In genomic region chr15:7811253-7811625, GRCm38 (mm10) we compare ENCODE assay signal across 9 mouse cellular contexts. TPM values are rescaled to one million over a fixed set of nuclear protein-coding genes. Genes with fewer than 3 reads are reported as not detected.
DNase-seq lines count a peak whose midpoint lies in the region; ATAC-seq and TF ChIP-seq lines count a peak whose summit lies in the region.
"Had no signal": no experiment of that assay in that cellular context is flagged by ENCODE, and none has a peak within 500 bp of the region (broad histone marks: within the 10 kb centered on the region; RNA-seq: fewer than 3 reads in every experiment).

No protein-coding gene starts in this region.

- no peaks in the 10 kb centered on the region for H3K36me3 ChIP-seq in neural tube, embryonic 11.5 days (ENCODE audit: control insufficient read depth, insufficient read depth, low read length)
- H3K36me3 ChIP-seq in forebrain, embryonic 16.5 days (ENCODE audit: control insufficient read depth, insufficient read depth): no peaks in the 10 kb centered on the region
- H3K36me3 ChIP-seq in liver, embryonic 14.5 days (replicated peaks; ENCODE audit: control insufficient read depth, insufficient read depth, low read depth): no peaks in the 10 kb centered on the region

- peak overlapping the region; percentile 94 for H3K4me2 ChIP-seq in neural tube, embryonic 11.5 days (ENCODE audit: low read depth)
- peak overlapping the region; percentile 74 for H3K4me2 ChIP-seq in forebrain, embryonic 16.5 days (ENCODE audit: low read length)
- H3K4me2 ChIP-seq in liver, embryonic 14.5 days (ENCODE audit: low read depth): peak overlapping the region; percentile 23

- H3K9me3 ChIP-seq in neural tube, embryonic 11.5 days (ENCODE audit: control insufficient read depth, low read length): no peaks in the 10 kb centered on the region
- H3K9me3 ChIP-seq in forebrain, embryonic 16.5 days (ENCODE audit: control insufficient read depth, low read length): no peaks in the 10 kb centered on the region
- H3K9me3 ChIP-seq in liver, embryonic 14.5 days (ENCODE audit: control insufficient read depth, low read length): no peaks in the 10 kb centered on the region

- TF ChIP-seq EP300 in liver, embryonic 14.5 days (IDR thresholded peaks at IDR 0.05; ENCODE audit: low read depth): no peak

- TF ChIP-seq CTCF in liver, embryonic 14.5 days (IDR thresholded peaks at IDR 0.05; ENCODE audit: low read depth): no peak

- DNase-seq in neural tube, embryonic 11.5 days (ENCODE audit: low spot score): peak; percentile 60
- no peak for DNase-seq in neural tube, embryonic 10.5 days (ENCODE audit: extremely low spot score, low spot score)
- DNase-seq in liver, embryonic 14.5 days (ENCODE audit: low read depth in 3 of 3, low spot score in 3 of 3): no peak
- no peak for DNase-seq in urinary bladder, postnatal 4 days (ENCODE audit: low spot score in 2 of 2)
- DNase-seq in ovary, postnatal 36 days (ENCODE audit: low spot score): no peak
- no peak for DNase-seq in frontal cortex, postnatal 14 days (ENCODE audit: low spot score in 2 of 2)

- H3K27ac ChIP-seq in neural tube, embryonic 11.5 days (ENCODE audit: low read depth, low read length): no peak overlapping the region
- no peak overlapping the region for H3K27ac ChIP-seq in forebrain, embryonic 16.5 days (ENCODE audit: low read length)
- no peak overlapping the region for H3K27ac ChIP-seq in liver, embryonic 14.5 days

- peak overlapping the region; percentile 48 for H3K4me3 ChIP-seq in neural tube, embryonic 11.5 days (ENCODE audit: low read depth, low read length)
- H3K4me3 ChIP-seq in forebrain, embryonic 16.5 days (replicated peaks; ENCODE audit: low read length): peak overlapping the region; percentile 53
- H3K4me3 ChIP-seq in liver, embryonic 14.5 days (ENCODE audit: insufficient read depth in 1 of 2, low read depth in 2 of 2, low read length in 2 of 2): no peak overlapping the region

- peaks cover 83% of the 10 kb centered on the region for H3K27me3 ChIP-seq in neural tube, embryonic 11.5 days (ENCODE audit: control insufficient read depth, insufficient read depth, low read length)
- peaks cover 65% of the 10 kb centered on the region for H3K27me3 ChIP-seq in forebrain, embryonic 16.5 days (replicated peaks; ENCODE audit: control insufficient read depth, insufficient read depth, low read length)
- peaks cover 92% of the 10 kb centered on the region for H3K27me3 ChIP-seq in liver, embryonic 14.5 days (ENCODE audit: control insufficient read depth, insufficient read depth, low read length)

- ATAC-seq in neural tube, embryonic 11.5 days (ENCODE audit: insufficient read depth, low FRiP score, low TSS enrichment): no peak
- ATAC-seq in forebrain, embryonic 16.5 days: no peak
- ATAC-seq in liver, embryonic 14.5 days (ENCODE audit: insufficient read depth): no peak
- ATAC-seq in monocyte, adult 5-6 weeks (replicated peaks; ENCODE audit: insufficient number of reproducible peaks, low FRiP score, low TSS enrichment, poor library complexity, severe bottlenecking): no peak

- peaks cover 9% of the 10 kb centered on the region; the same call in 1 of the 2 replicates for H3K4me1 ChIP-seq in neural tube, embryonic 11.5 days (ENCODE audit: control insufficient read depth, insufficient read depth, low read length)
- peaks cover 37% of the 10 kb centered on the region for H3K4me1 ChIP-seq in forebrain, embryonic 16.5 days (replicated peaks; ENCODE audit: control insufficient read depth, insufficient read depth, low read length)
- H3K4me1 ChIP-seq in liver, embryonic 14.5 days (replicated peaks; ENCODE audit: control insufficient read depth in 2 of 2, insufficient read depth in 2 of 2, low read length in 1 of 2): no peaks in the 10 kb centered on the region

- peak overlapping the region; percentile 29; the same call in 1 of the 2 replicates for H3K9ac ChIP-seq in neural tube, embryonic 11.5 days (ENCODE audit: low read length)
- H3K9ac ChIP-seq in forebrain, embryonic 16.5 days (replicated peaks; ENCODE audit: low read depth, low read length): no peak overlapping the region
- no peak overlapping the region for H3K9ac ChIP-seq in liver, embryonic 14.5 days (replicated peaks)

- 1% methylated on average over 11 of the region's 11 CpGs for WGBS in neural tube, embryonic 11.5 days
- WGBS in forebrain, embryonic 16.5 days: 2% methylated on average over 11 of the region's 11 CpGs
- WGBS in liver, embryonic 14.5 days (ENCODE audit: insufficient replicate concordance): 2% methylated on average over 11 of the region's 11 CpGs

RNA-seq across cellular contexts. Expression of gene Gdnf, which starts 0.6 kb away (rescaled TPM):
- polyA plus RNA-seq in neural tube, embryonic 11.5 days (2014; fragmentation: Nextera tagmentation; extraction: Ambion mirVana): 0.19 and 0.28 TPM in 2 replicates
- 0.16 and 0.18 TPM in 2 replicates for polyA plus RNA-seq in forebrain, embryonic 16.5 days (2015; fragmentation: Nextera tagmentation; extraction: Ambion mirVana)
- polyA plus RNA-seq in liver, embryonic 14.5 days (2012; rRNA removed): 0.01 and 0.06 TPM in 2 replicates
- 0.06 TPM in 1 of 2 replicates, not detected in the other for polyA plus RNA-seq in liver, embryonic 14.5 days (2014; fragmentation: Nextera tagmentation; extraction: Ambion mirVana)
- total RNA-seq in monocyte, adult 5-6 weeks (2017): 0.32 to 0.78 TPM (median 0.57 TPM) in 3 replicates
- polyA plus RNA-seq: liver, embryonic 16.5 days had no signal

Comparison
In these comparisons a context has a peak if more than half of its experiments do, and no peak if none do; other contexts are left out.
1. H3K4me2 ChIP-seq: peak in every context shown above with its lines; median percentile 94 in neural tube, embryonic 11.5 days; 74 in forebrain, embryonic 16.5 days; 23 in liver, embryonic 14.5 days.
2. H3K4me3 ChIP-seq: peak in neural tube, embryonic 11.5 days (single experiment) and forebrain, embryonic 16.5 days (single experiment); none in liver, embryonic 14.5 days (0 of 2).